Mouse (Mus musculus) heart, postnatal 10 days (tissue): ENCODE measurements at regions not wholly inside any gene's neighbourhood (a gene's known extent, or its start where the extent isn't known, plus 50 kb on each side); places are given as distances from the start of the nearest gene placed in this dataset.

Source experiments
- DNase-seq, 2 experiments: peaks; one replicate each; pipeline ENCODE4 v3.0.0; 2021
- intact Hi-C: fragments of 180-260 bp; cut with DNase I; formaldehyde crosslinking; loops from one replicate; pipeline ENCODE4 v1.15.1; 2025

DNA sequence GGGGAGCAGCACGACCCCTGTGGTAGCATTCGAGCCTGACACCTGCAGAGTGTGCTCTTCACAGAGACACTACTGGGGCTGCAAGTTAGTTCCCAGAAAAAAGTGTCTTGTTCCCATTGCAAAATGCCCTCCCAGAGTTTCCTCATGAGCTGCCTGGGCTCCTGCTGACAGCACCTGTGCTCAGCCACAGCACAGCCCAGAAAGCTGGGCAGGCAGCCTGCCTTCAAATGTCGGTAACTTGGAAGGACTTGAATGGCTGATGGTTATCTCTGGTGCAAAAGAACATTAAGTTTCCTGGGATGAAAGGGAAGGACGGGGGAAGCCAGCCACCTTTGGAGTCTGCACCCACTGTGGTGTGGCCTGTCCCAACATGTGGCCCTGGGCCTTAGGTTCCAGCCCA lies 126.2 kb downstream of the Bmp7 start:
- DNase-seq: no peak
- intact Hi-C loops: no loop called here

DNA sequence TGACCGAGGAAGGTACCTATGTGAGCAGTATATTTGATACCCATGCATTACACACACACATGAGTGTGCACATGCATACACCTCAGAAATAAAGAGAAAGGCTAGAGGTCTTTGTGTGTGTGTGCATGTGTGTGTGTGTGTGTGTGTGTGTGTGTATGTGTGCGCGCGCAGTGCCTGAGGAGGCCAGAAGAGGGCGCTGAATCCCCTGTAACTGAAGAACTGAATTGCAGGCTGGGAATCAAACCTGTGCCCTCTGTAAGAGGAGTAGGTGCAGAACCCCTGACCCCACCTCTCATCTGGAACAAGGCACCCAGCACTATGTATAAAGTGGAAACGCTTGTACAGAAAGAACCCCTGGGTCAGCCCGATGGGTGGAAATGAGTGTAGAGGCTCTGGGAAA lies 125.0 kb downstream of the Bmp7 start:
- intact Hi-C loops: no loop called here

DNA sequence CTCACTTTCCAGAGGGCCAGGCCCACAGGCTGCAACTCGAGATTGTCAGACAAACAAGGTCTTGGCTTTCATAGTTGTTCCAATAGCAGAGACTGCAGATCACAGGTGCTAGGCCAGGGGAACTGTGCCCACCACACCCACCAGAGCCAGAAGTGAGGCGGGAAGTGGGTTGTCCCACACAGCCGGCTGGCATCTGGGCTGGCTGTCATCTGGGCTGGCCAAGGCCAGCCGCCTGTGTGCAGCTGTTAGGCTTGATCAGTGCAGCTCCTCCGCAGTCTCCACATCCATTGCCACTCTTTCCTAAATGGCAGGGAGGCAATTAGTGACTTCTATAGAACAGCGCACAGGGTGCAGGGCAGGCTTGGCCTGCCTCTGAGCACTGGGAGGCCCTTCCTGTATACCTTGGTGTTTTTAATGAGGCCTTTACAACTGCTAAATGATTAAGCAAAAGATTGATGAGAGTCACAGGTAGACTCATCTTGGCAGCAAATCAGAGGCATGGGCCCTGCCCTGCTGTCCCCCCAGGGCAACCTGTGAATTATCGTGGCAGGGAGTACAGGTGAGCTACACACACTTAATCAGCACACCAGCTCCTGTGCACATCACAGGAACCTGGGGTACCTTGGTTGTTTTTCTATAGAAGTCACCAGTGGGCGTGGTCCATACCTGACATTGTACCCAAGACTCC lies 122.9 kb downstream of the Bmp7 start:
- no peak for DNase-seq
- intact Hi-C loops: no loop called here

More for the DNA sequence above, 125.0 kb downstream of the Bmp7 start:
- no peak for DNase-seq
